11 mouse cellular contexts compared by ENCODE assay signal in the genomic region with DNA sequence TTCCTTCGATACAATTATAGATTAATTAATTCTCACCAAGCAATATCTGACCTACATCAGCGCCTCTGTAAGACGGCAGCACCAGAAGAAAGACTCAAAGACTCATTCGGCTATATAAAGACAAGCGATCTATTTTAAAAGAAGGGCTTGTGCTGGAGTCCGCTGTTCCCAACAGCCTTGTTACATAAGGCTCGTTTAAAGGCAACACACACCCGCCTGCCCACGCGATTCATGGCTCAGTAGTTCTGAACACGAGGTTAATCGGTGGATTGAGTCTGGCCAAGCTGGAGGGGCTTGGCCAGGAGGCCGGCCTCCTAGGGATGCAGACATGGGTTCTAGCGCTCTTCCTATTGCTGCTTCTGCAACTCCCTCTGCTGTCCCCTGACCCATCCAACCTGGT.
A peak's percentile ranks its signal among the peaks of the same experiment; 100 is the strongest.
DNase-seq lines count a peak whose midpoint lies in the region; ATAC-seq lines count a peak whose summit lies in the region.
"Had no signal": no experiment of that assay in that cellular context is flagged by ENCODE, and none has a peak within 500 bp of the region (broad histone marks: within the 10 kb centered on the region; RNA-seq: fewer than 3 reads in every experiment).

No protein-coding gene starts in this region.

- peaks cover 15% of the 10 kb centered on the region for H3K4me1 ChIP-seq in hindbrain, embryonic 15.5 days (replicated peaks)
- H3K4me1 ChIP-seq in hindbrain, embryonic 10.5 days (replicated peaks), result peaks cover 7% of the 10 kb centered on the region; the same call in 1 of the 2 replicates
- H3K4me1 ChIP-seq in forebrain, embryonic 16.5 days (replicated peaks; ENCODE audit: control insufficient read depth, insufficient read depth, low read length), result peaks cover 14% of the 10 kb centered on the region
- H3K4me1 ChIP-seq in heart, embryonic 11.5 days (ENCODE audit: control insufficient read depth, insufficient read depth, low read length), result no peaks in the 10 kb centered on the region
- no peaks in the 10 kb centered on the region; the same call in 1 of the 2 replicates for H3K4me1 ChIP-seq in limb, embryonic 10.5 days

- no peak overlapping the region for H3K9ac ChIP-seq in hindbrain, embryonic 15.5 days
- H3K9ac ChIP-seq in forebrain, embryonic 16.5 days (replicated peaks; ENCODE audit: low read depth, low read length), result no peak overlapping the region
- no peak overlapping the region for H3K9ac ChIP-seq in heart, embryonic 11.5 days (ENCODE audit: low read depth, low read length)

- DNase-seq in hindbrain, embryonic 10.5 days (ENCODE audit: low spot score), result no peak
- peak; percentile 74 to 79 for DNase-seq in layer of hippocampus, postnatal 36 days
- DNase-seq in right cerebral cortex, adult 2 months (ENCODE audit: low spot score in 2 of 2), result peak; percentile 86 to 90
- no peak for DNase-seq in gastrocnemius, adult 18-20 months (ENCODE audit: low spot score)
- no peak for DNase-seq in limb, embryonic 10.5 days (ENCODE audit: low spot score)
- DNase-seq: gastrocnemius, postnatal 10 days; heart, postnatal 4 days had no signal

- no peak overlapping the region for H3K27ac ChIP-seq in hindbrain, embryonic 15.5 days (replicated peaks)
- H3K27ac ChIP-seq in hindbrain, embryonic 10.5 days, result no peak overlapping the region
- H3K27ac ChIP-seq in forebrain, embryonic 16.5 days (ENCODE audit: low read length), result no peak overlapping the region
- H3K27ac ChIP-seq in heart, embryonic 11.5 days (ENCODE audit: low read depth, low read length), result no peak overlapping the region
- no peak overlapping the region for H3K27ac ChIP-seq in limb, embryonic 10.5 days
- H3K27ac ChIP-seq: macrophage had no signal

- whole genome bisulfite sequencing in hindbrain, embryonic 15.5 days, result 42% methylated on average over 14 of the region's 14 CpGs
- 65% methylated on average over 14 of the region's 14 CpGs for WGBS in hindbrain, embryonic 10.5 days
- 20% methylated on average over 14 of the region's 14 CpGs for WGBS in forebrain, embryonic 16.5 days
- WGBS in heart, embryonic 11.5 days (ENCODE audit: insufficient replicate concordance), result 77% methylated on average over 14 of the region's 14 CpGs
- WGBS in limb, embryonic 10.5 days, result 87% methylated on average over 14 of the region's 14 CpGs

- no peak overlapping the region for H3K4me2 ChIP-seq in hindbrain, embryonic 15.5 days
- no peak overlapping the region for H3K4me2 ChIP-seq in forebrain, embryonic 16.5 days (ENCODE audit: low read length)
- H3K4me2 ChIP-seq in heart, embryonic 11.5 days, result no peak overlapping the region

- 0 out of 2 replicates have a peak, but pooled peaks have one; percentile 33 for ATAC-seq in hindbrain, embryonic 15.5 days (ENCODE audit: low FRiP score, low read depth)
- ATAC-seq in forebrain, embryonic 16.5 days, result peak; percentile 32; the same call in 1 of the 2 replicates
- no peak for ATAC-seq in heart, embryonic 11.5 days (replicated peaks; ENCODE audit: insufficient number of reproducible peaks, low FRiP score, low TSS enrichment)

- no peaks in the 10 kb centered on the region for H3K27me3 ChIP-seq in hindbrain, embryonic 15.5 days
- no peaks in the 10 kb centered on the region for H3K27me3 ChIP-seq in hindbrain, embryonic 10.5 days (ENCODE audit: insufficient read depth, poor library complexity, severe bottlenecking)
- H3K27me3 ChIP-seq in forebrain, embryonic 16.5 days (replicated peaks; ENCODE audit: control insufficient read depth, insufficient read depth, low read length), result no peaks in the 10 kb centered on the region
- H3K27me3 ChIP-seq in heart, embryonic 11.5 days (ENCODE audit: control insufficient read depth, insufficient read depth, low read length), result peaks cover 5% of the 10 kb centered on the region
- peaks cover 9% of the 10 kb centered on the region; the same call in 1 of the 2 replicates for H3K27me3 ChIP-seq in limb, embryonic 10.5 days (ENCODE audit: low read depth, poor library complexity, severe bottlenecking)

- H3K4me3 ChIP-seq in hindbrain, embryonic 15.5 days, result no peak overlapping the region
- no peak overlapping the region for H3K4me3 ChIP-seq in hindbrain, embryonic 10.5 days
- no peak overlapping the region for H3K4me3 ChIP-seq in forebrain, embryonic 16.5 days (replicated peaks; ENCODE audit: low read length)
- no peak overlapping the region for H3K4me3 ChIP-seq in heart, embryonic 11.5 days (ENCODE audit: low read depth, low read length)
- no peak overlapping the region for H3K4me3 ChIP-seq in limb, embryonic 10.5 days

- H3K36me3 ChIP-seq in hindbrain, embryonic 15.5 days, result no peaks in the 10 kb centered on the region
- no peaks in the 10 kb centered on the region for H3K36me3 ChIP-seq in hindbrain, embryonic 10.5 days
- H3K36me3 ChIP-seq in forebrain, embryonic 16.5 days (ENCODE audit: control insufficient read depth, insufficient read depth), result no peaks in the 10 kb centered on the region
- no peaks in the 10 kb centered on the region for H3K36me3 ChIP-seq in heart, embryonic 11.5 days (ENCODE audit: control insufficient read depth, insufficient read depth, low read length)
- H3K36me3 ChIP-seq in limb, embryonic 10.5 days, result no peaks in the 10 kb centered on the region

- H3K9me3 ChIP-seq in hindbrain, embryonic 15.5 days, result no peaks in the 10 kb centered on the region
- H3K9me3 ChIP-seq in hindbrain, embryonic 10.5 days, result no peaks in the 10 kb centered on the region
- no peaks in the 10 kb centered on the region for H3K9me3 ChIP-seq in forebrain, embryonic 16.5 days (ENCODE audit: control insufficient read depth, low read length)
- H3K9me3 ChIP-seq in heart, embryonic 11.5 days (replicated peaks; ENCODE audit: control insufficient read depth, low read length), result no peaks in the 10 kb centered on the region
- no peaks in the 10 kb centered on the region for H3K9me3 ChIP-seq in limb, embryonic 10.5 days (replicated peaks)

Comparison
In these comparisons a context has a peak if more than half of its experiments do, and no peak if none do; other contexts are left out.
1. DNase-seq: peak in layer of hippocampus, postnatal 36 days (2 of 2) and right cerebral cortex, adult 2 months (2 of 2); none in hindbrain, embryonic 10.5 days (single experiment), gastrocnemius, adult 18-20 months (single experiment) and limb, embryonic 10.5 days (single experiment).